Mouse (Mus musculus): ENCODE measurements at regions not wholly inside any gene's neighbourhood (a gene's known extent, or its start where the extent isn't known, plus 50 kb on each side); places are given as distances from the start of the nearest gene placed in this dataset.

- ATAC-seq (replicated peaks; ENCODE audit: insufficient number of reproducible peaks, low FRiP score, low TSS enrichment) = peak; percentile 74; the same call in 1 of the 2 replicates
- Histone ChIP-seq H3K36me3 (ENCODE audit: control insufficient read depth, insufficient read depth, low read length) (no peaks in the 10 kb centered on the region), H3K4me1 (ENCODE audit: control insufficient read depth, insufficient read depth, low read length) (peaks cover 19% of the 10 kb centered on the region), H3K4me3 (ENCODE audit: low read depth, low read length) (no peak overlapping the region), H3K9me3 (replicated peaks; ENCODE audit: control insufficient read depth, low read length) (no peaks in the 10 kb centered on the region), H3K27me3 (ENCODE audit: control insufficient read depth, insufficient read depth, low read length) (no peaks in the 10 kb centered on the region), H3K4me2 (peak overlapping the region; percentile 32), H3K9ac (ENCODE audit: low read depth, low read length) (no peak overlapping the region), H3K27ac (ENCODE audit: low read depth, low read length) (peak overlapping the region; percentile 55)
- 15% methylated on average over 5 of the region's 5 CpGs for WGBS (ENCODE audit: insufficient replicate concordance)
These were observed 153.8 kb upstream of the Ccdc122 start for GRCm38 (mm10) chr14:76882711-76883171.

DNA sequence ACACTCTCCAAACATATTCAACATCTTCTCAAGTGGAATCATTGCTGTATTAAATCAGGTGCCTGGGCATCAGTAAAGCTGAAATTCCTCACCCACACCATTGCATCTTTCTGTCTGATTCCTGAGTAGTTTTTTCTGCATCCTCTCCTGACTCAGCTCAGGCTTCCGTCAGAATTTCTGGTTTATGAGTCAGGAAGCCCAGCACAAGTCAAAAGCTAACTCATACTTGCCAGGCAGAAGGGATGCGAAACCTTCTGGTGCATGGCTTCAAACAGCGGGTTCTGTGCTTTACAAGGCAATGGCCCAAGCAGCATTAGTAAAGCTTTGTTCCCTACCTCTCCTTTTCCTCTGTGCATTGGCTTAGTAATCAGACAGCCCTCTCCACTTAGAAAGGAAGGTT lies 155.7 kb upstream of the Ccdc122 start:
- H3K9ac ChIP-seq (ENCODE audit: low read depth, low read length) = no peak overlapping the region
- ATAC-seq (replicated peaks; ENCODE audit: insufficient number of reproducible peaks, low FRiP score, low TSS enrichment) = no peak
- 93% methylated on average over 3 of the region's 3 CpGs for WGBS (ENCODE audit: insufficient replicate concordance)
- peaks cover 22% of the 10 kb centered on the region for H3K4me1 ChIP-seq (ENCODE audit: control insufficient read depth, insufficient read depth, low read length)
- no peaks in the 10 kb centered on the region for H3K9me3 ChIP-seq (replicated peaks; ENCODE audit: control insufficient read depth, low read length)
- H3K4me3 ChIP-seq (ENCODE audit: low read depth, low read length) = no peak overlapping the region
- H3K4me2 ChIP-seq = no peak overlapping the region
- no peaks in the 10 kb centered on the region for H3K27me3 ChIP-seq (ENCODE audit: control insufficient read depth, insufficient read depth, low read length)
- no peak overlapping the region for H3K27ac ChIP-seq (ENCODE audit: low read depth, low read length)
- no peaks in the 10 kb centered on the region for H3K36me3 ChIP-seq (ENCODE audit: control insufficient read depth, insufficient read depth, low read length)

DNA sequence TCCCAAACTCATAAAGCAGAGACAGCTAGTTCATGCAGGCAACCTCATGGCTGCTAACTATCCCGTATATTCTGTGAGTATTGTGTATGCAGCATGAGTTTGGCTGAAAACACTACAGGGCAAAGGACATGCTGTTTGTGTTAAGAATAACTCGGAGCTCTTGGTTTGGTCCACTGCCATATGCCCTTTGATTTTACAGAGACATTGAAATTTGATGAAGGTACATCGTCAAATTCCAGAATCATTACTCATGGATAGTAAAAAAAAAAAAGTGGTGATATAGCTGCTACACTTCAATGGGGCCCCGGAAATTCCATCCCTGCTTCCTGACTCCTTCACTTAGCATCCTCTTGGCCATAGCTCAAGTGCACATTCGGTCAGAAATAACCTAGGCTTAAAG lies 159.3 kb upstream of the Ccdc122 start:
- peaks cover 12% of the 10 kb centered on the region for H3K4me1 ChIP-seq (ENCODE audit: control insufficient read depth, insufficient read depth, low read length)
- no peak overlapping the region for H3K4me2 ChIP-seq
- H3K27me3 ChIP-seq (ENCODE audit: control insufficient read depth, insufficient read depth, low read length) = no peaks in the 10 kb centered on the region
- ATAC-seq (replicated peaks; ENCODE audit: insufficient number of reproducible peaks, low FRiP score, low TSS enrichment) = no peak
- no peak overlapping the region for H3K4me3 ChIP-seq (ENCODE audit: low read depth, low read length)
- no peak overlapping the region for H3K9ac ChIP-seq (ENCODE audit: low read depth, low read length)
- no peak overlapping the region for H3K27ac ChIP-seq (ENCODE audit: low read depth, low read length)
- 51% methylated on average over 5 of the region's 5 CpGs for WGBS (ENCODE audit: insufficient replicate concordance)
- no peaks in the 10 kb centered on the region for H3K9me3 ChIP-seq (replicated peaks; ENCODE audit: control insufficient read depth, low read length)
- H3K36me3 ChIP-seq (ENCODE audit: control insufficient read depth, insufficient read depth, low read length) = no peaks in the 10 kb centered on the region

- no peak for ATAC-seq (replicated peaks; ENCODE audit: insufficient number of reproducible peaks, low FRiP score, low TSS enrichment)
- H3K4me1 ChIP-seq (ENCODE audit: control insufficient read depth, insufficient read depth, low read length) = peaks cover 10% of the 10 kb centered on the region; the same call in 1 of the 2 replicates
- no peak overlapping the region for H3K4me3 ChIP-seq (ENCODE audit: low read depth, low read length)
- H3K36me3 ChIP-seq (ENCODE audit: control insufficient read depth, insufficient read depth, low read length) = no peaks in the 10 kb centered on the region
- 47% methylated on average over 7 of the region's 7 CpGs for WGBS (ENCODE audit: insufficient replicate concordance)
- H3K4me2 ChIP-seq = no peak overlapping the region
- H3K9me3 ChIP-seq (replicated peaks; ENCODE audit: control insufficient read depth, low read length) = no peaks in the 10 kb centered on the region
- no peak overlapping the region for H3K9ac ChIP-seq (ENCODE audit: low read depth, low read length)
- H3K27me3 ChIP-seq (ENCODE audit: control insufficient read depth, insufficient read depth, low read length) = no peaks in the 10 kb centered on the region
- H3K27ac ChIP-seq (ENCODE audit: low read depth, low read length) = no peak overlapping the region
These were observed 160.6 kb upstream of the Ccdc122 start for GRCm38 (mm10) chr14:76876015-76876414.

- Histone ChIP-seq H3K27ac (ENCODE audit: low read depth, low read length) (peak overlapping the region; percentile 38; the same call in 1 of the 2 replicates), H3K9me3 (replicated peaks; ENCODE audit: control insufficient read depth, low read length) (no peaks in the 10 kb centered on the region), H3K9ac (ENCODE audit: low read depth, low read length) (no peak overlapping the region), H3K4me1 (ENCODE audit: control insufficient read depth, insufficient read depth, low read length) (peaks cover 10% of the 10 kb centered on the region; the same call in 1 of the 2 replicates), H3K27me3 (ENCODE audit: control insufficient read depth, insufficient read depth, low read length) (no peaks in the 10 kb centered on the region), H3K36me3 (ENCODE audit: control insufficient read depth, insufficient read depth, low read length) (no peaks in the 10 kb centered on the region), H3K4me3 (ENCODE audit: low read depth, low read length) (no peak overlapping the region), H3K4me2 (no peak overlapping the region)
- ATAC-seq (replicated peaks; ENCODE audit: insufficient number of reproducible peaks, low FRiP score, low TSS enrichment) = no peak
- WGBS (ENCODE audit: insufficient replicate concordance) = 50% methylated on average over 8 of the region's 8 CpGs
These were observed 161.2 kb upstream of the Ccdc122 start for GRCm38 (mm10) chr14:76875266-76875900.

DNA sequence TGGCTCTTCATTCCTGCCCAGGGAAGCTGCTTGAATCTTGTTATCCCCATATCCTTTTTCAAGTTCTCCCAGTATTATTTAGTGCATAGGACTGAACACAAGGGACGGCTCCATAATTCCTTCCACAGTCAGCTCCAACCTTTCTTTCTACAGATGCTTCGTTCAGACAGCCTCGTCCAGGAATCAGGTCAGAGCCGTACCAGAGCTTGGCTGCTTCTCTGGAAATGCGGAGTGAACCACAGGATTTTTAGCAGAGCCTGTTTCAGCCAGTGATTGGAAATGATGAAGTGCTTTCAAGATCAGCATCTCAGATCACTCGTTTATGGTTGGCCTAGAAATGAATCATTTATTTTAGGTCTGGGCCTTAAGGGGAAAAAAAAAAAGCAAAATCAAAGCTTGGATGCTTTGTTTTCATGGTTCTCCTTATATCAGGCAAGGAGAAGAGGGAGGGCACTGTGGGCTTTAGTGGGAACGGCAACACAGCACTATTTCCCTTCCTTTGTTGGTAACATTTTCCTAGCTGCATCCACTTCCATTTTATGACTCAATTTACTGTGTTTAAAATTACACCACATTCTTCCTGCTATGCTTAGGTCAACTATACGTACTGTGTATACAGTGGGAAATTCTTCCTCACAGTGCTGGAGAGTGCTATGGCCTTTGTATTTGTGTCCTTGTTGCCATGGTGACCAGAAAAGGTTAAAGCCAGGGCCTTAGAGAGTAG lies 161.9 kb upstream of the Ccdc122 start:
- Histone ChIP-seq H3K9ac (ENCODE audit: low read depth, low read length) (no peak overlapping the region), H3K4me3 (ENCODE audit: low read depth, low read length) (no peak overlapping the region), H3K27ac (ENCODE audit: low read depth, low read length) (peak overlapping the region; percentile 38), H3K9me3 (replicated peaks; ENCODE audit: control insufficient read depth, low read length) (no peaks in the 10 kb centered on the region), H3K36me3 (ENCODE audit: control insufficient read depth, insufficient read depth, low read length) (no peaks in the 10 kb centered on the region), H3K4me2 (no peak overlapping the region), H3K4me1 (ENCODE audit: control insufficient read depth, insufficient read depth, low read length) (peaks cover 10% of the 10 kb centered on the region; the same call in 1 of the 2 replicates), H3K27me3 (ENCODE audit: control insufficient read depth, insufficient read depth, low read length) (no peaks in the 10 kb centered on the region)
- ATAC-seq (replicated peaks; ENCODE audit: insufficient number of reproducible peaks, low FRiP score, low TSS enrichment) = no peak
- 39% methylated on average over 8 of the region's 8 CpGs for WGBS (ENCODE audit: insufficient replicate concordance)

- Histone ChIP-seq H3K4me1 (ENCODE audit: control insufficient read depth, insufficient read depth, low read length) (peaks cover 10% of the 10 kb centered on the region; the same call in 1 of the 2 replicates), H3K4me3 (ENCODE audit: low read depth, low read length) (no peak overlapping the region), H3K27me3 (ENCODE audit: control insufficient read depth, insufficient read depth, low read length) (no peaks in the 10 kb centered on the region), H3K4me2 (no peak overlapping the region), H3K9me3 (replicated peaks; ENCODE audit: control insufficient read depth, low read length) (no peaks in the 10 kb centered on the region), H3K36me3 (ENCODE audit: control insufficient read depth, insufficient read depth, low read length) (no peaks in the 10 kb centered on the region), H3K27ac (ENCODE audit: low read depth, low read length) (no peak overlapping the region), H3K9ac (ENCODE audit: low read depth, low read length) (no peak overlapping the region)
- ATAC-seq (replicated peaks; ENCODE audit: insufficient number of reproducible peaks, low FRiP score, low TSS enrichment) = no peak
- 70% methylated on average over 5 of the region's 5 CpGs for WGBS (ENCODE audit: insufficient replicate concordance)
These were observed 162.9 kb upstream of the Ccdc122 start for GRCm38 (mm10) chr14:76873684-76874083.

DNA sequence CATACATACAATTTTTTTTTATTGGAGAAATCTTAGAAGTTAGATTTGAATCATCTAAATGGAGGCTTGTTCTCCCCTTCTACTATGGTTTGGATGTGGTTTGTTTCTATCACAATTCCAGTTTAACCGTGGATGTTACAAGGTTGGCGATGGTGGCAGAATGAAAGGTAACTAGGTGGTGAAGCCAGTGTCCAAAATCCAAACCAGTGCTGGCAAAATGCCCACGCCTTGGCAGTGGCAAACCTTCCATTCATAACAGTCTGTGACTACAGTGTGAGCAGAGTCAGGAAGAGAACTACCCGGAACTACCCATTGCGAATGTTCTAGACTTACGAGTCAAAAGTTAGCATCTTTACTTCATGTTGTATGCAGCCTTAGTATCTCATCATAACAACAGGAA lies 163.6 kb upstream of the Ccdc122 start:
- H3K4me2 ChIP-seq = no peak overlapping the region
- no peaks in the 10 kb centered on the region for H3K9me3 ChIP-seq (replicated peaks; ENCODE audit: control insufficient read depth, low read length)
- no peaks in the 10 kb centered on the region for H3K27me3 ChIP-seq (ENCODE audit: control insufficient read depth, insufficient read depth, low read length)
- no peak for ATAC-seq (replicated peaks; ENCODE audit: insufficient number of reproducible peaks, low FRiP score, low TSS enrichment)
- no peaks in the 10 kb centered on the region for H3K36me3 ChIP-seq (ENCODE audit: control insufficient read depth, insufficient read depth, low read length)
- no peak overlapping the region for H3K9ac ChIP-seq (ENCODE audit: low read depth, low read length)
- no peak overlapping the region for H3K27ac ChIP-seq (ENCODE audit: low read depth, low read length)
- peaks cover 10% of the 10 kb centered on the region; the same call in 1 of the 2 replicates for H3K4me1 ChIP-seq (ENCODE audit: control insufficient read depth, insufficient read depth, low read length)
- no peak overlapping the region for H3K4me3 ChIP-seq (ENCODE audit: low read depth, low read length)
- 83% methylated on average over 6 of the region's 6 CpGs for WGBS (ENCODE audit: insufficient replicate concordance)
